Mouse (Mus musculus) G1E (cell line): ENCODE data around the gene Pomp.

Source experiments
- CTCF ChIP-seq: IDR thresholded peaks from 2 replicates; pipeline ENCODE4 v1.5.1; 2012; ENCODE audit warnings: low read depth, low read length, inconsistent platforms, mixed read lengths
- GATA1 ChIP-seq: IDR thresholded peaks from 2 replicates; pipeline ENCODE4 v1.6.1; 2012; ENCODE audit warnings: borderline replicate concordance, low read length, inconsistent platforms, mixed read lengths
- TAL1 ChIP-seq: conservative IDR thresholded peaks from 2 replicates; pipeline ENCODE4 v1.6.1; 2012; ENCODE audit warnings: low read depth, low read length, inconsistent platforms, mixed read lengths

DNA sequence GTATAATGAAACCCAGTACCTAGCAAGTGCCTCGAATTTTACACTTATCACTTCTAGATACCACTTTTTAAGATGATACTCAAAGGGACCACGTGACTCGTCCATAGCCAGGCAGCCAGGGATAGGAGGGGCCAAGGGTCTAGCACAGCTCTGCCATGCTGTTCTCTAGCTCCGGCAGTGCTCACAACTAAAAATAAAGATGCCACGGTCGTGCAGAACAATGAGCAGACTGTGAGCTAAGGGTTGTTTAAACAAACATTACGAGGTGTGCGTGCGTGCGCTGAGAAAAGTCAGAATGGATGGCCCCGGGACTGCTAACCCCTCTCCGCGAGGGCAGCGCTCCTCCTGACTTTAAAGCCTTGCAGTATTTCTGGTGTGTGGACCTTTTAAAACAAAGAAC is 27.4 kb upstream of the Pomp start:
- TF ChIP-seq CTCF, result no peak
- no peak for TF ChIP-seq TAL1
- no peak for TF ChIP-seq GATA1
